Mouse (Mus musculus): ENCODE measurements around the gene Cmpk1. TPM values are rescaled to one million over a fixed set of nuclear protein-coding genes. Genes with fewer than 3 reads are reported as not detected.

Cmpk1 gene
- 188 and 199 TPM in 2 replicates for polyA plus RNA-seq (2015; fragmentation: Nextera tagmentation; extraction: Ambion mirVana)

- Histone ChIP-seq H3K9ac (peak within 1 kb of the TSS; percentile 98), H3K9me3 (no peaks in the 10 kb centered on the region), H3K4me3 (peak within 1 kb of the TSS; percentile 83), H3K27ac (replicated peaks) (peak within 1 kb of the TSS; percentile 100), H3K4me1 (replicated peaks) (peaks cover 28% of the 10 kb centered on the region), H3K36me3 (no peaks in the 10 kb centered on the region), H3K27me3 (0 out of 2 replicates have a peak, but pooled peaks cover 3% of the 10 kb centered on the region), H3K4me2 (peak within 1 kb of the TSS; percentile 62)
- under 1% methylated on average over 88 of the region's 93 CpGs for WGBS
- ATAC-seq (ENCODE audit: low read depth), result peak; percentile 97
These were observed at the start of gene Cmpk1 for GRCm38 (mm10) chr4:114986591-114987432. TSS of gene Cmpk1 (minus strand) at chr4:114987241.

- Histone ChIP-seq H3K4me1 (replicated peaks) (no peaks in the 10 kb centered on the region), H3K27me3 (no peaks in the 10 kb centered on the region), H3K9ac (no peak overlapping the region), H3K9me3 (no peaks in the 10 kb centered on the region), H3K36me3 (0 out of 2 replicates have a peak, but pooled peaks cover 5% of the 10 kb centered on the region), H3K4me2 (no peak overlapping the region), H3K4me3 (no peak overlapping the region), H3K27ac (replicated peaks) (no peak overlapping the region)
- no peak for ATAC-seq (ENCODE audit: low read depth)
- 63% methylated on average over 6 of the region's 6 CpGs for WGBS
These were observed 48.0 kb upstream of the Cmpk1 start for GRCm38 (mm10) chr4:115035043-115035442.

- no peak overlapping the region for H3K4me3 ChIP-seq
- peaks cover 13% of the 10 kb centered on the region for H3K36me3 ChIP-seq
- H3K4me2 ChIP-seq, result no peak overlapping the region
- H3K9me3 ChIP-seq, result no peaks in the 10 kb centered on the region
- no peaks in the 10 kb centered on the region for H3K27me3 ChIP-seq
- no peak overlapping the region for H3K9ac ChIP-seq
- no peaks in the 10 kb centered on the region for H3K4me1 ChIP-seq (replicated peaks)
- no peak for ATAC-seq (ENCODE audit: low read depth)
- no peak overlapping the region for H3K27ac ChIP-seq (replicated peaks)
- WGBS, result 97% methylated on average over 3 of the region's 3 CpGs
These were observed 33.0 kb upstream of the Cmpk1 start for GRCm38 (mm10) chr4:115019997-115020396.

GRCm38 (mm10) chr4:115014276-115014675 lies 27.2 kb upstream of the Cmpk1 start:
- no peaks in the 10 kb centered on the region for H3K27me3 ChIP-seq
- no peak overlapping the region for H3K4me3 ChIP-seq
- H3K4me2 ChIP-seq, result no peak overlapping the region
- H3K4me1 ChIP-seq (replicated peaks), result no peaks in the 10 kb centered on the region
- 95% methylated on average over 3 of the region's 3 CpGs for WGBS
- H3K9ac ChIP-seq, result no peak overlapping the region
- H3K27ac ChIP-seq (replicated peaks), result no peak overlapping the region
- H3K36me3 ChIP-seq, result no peaks in the 10 kb centered on the region
- H3K9me3 ChIP-seq, result no peaks in the 10 kb centered on the region
- ATAC-seq (ENCODE audit: low read depth), result no peak

GRCm38 (mm10) chr4:115000429-115000795 lies 13.4 kb upstream of the Cmpk1 start:
- peak overlapping the region; percentile 74 for H3K4me2 ChIP-seq
- 2% methylated on average over 8 of the region's 8 CpGs for WGBS
- H3K4me3 ChIP-seq, result peak overlapping the region; percentile 58
- peak; percentile 44 for ATAC-seq (ENCODE audit: low read depth)
- no peaks in the 10 kb centered on the region for H3K9me3 ChIP-seq
- peaks cover 16% of the 10 kb centered on the region for H3K4me1 ChIP-seq (replicated peaks)
- H3K9ac ChIP-seq, result peak overlapping the region; percentile 62
- H3K27me3 ChIP-seq, result no peaks in the 10 kb centered on the region
- no peak overlapping the region for H3K27ac ChIP-seq (replicated peaks)
- H3K36me3 ChIP-seq, result no peaks in the 10 kb centered on the region

GRCm38 (mm10) chr4:114999773-115000428 lies 12.9 kb upstream of the Cmpk1 start, which contains the start of gene Stil:
TSS of gene Stil (plus strand) at chr4:115000159.
- peak within 1 kb of the TSS; percentile 79 for H3K9ac ChIP-seq
- under 1% methylated on average over 52 of the region's 52 CpGs for WGBS
- peak within 1 kb of the TSS; percentile 95 for H3K27ac ChIP-seq (replicated peaks)
- no peaks in the 10 kb centered on the region for H3K36me3 ChIP-seq
- H3K4me2 ChIP-seq, result peak within 1 kb of the TSS; percentile 74
- ATAC-seq (ENCODE audit: low read depth), result peak; percentile 100
- H3K4me3 ChIP-seq, result peak within 1 kb of the TSS; percentile 58
- H3K27me3 ChIP-seq, result peaks cover 5% of the 10 kb centered on the region; the same call in 1 of the 2 replicates
- H3K4me1 ChIP-seq (replicated peaks), result peaks cover 16% of the 10 kb centered on the region
- H3K9me3 ChIP-seq, result no peaks in the 10 kb centered on the region

GRCm38 (mm10) chr4:114999445-114999772 lies 12.4 kb upstream of the Cmpk1 start:
- WGBS, result 10% methylated on average over 9 of the region's 9 CpGs
- Histone ChIP-seq H3K9me3 (no peaks in the 10 kb centered on the region), H3K9ac (peak overlapping the region; percentile 79), H3K4me2 (peak overlapping the region; percentile 74), H3K36me3 (no peaks in the 10 kb centered on the region), H3K27me3 (peaks cover 6% of the 10 kb centered on the region; the same call in 1 of the 2 replicates), H3K4me3 (peak overlapping the region; percentile 58), H3K4me1 (replicated peaks) (peaks cover 16% of the 10 kb centered on the region), H3K27ac (replicated peaks) (peak overlapping the region; percentile 95)
- ATAC-seq (ENCODE audit: low read depth), result peak; percentile 62

- no peak for ATAC-seq (ENCODE audit: low read depth)
These were observed 10.0 kb upstream of the Cmpk1 start for GRCm38 (mm10) chr4:114997051-114997450.

GRCm38 (mm10) chr4:114994218-114994617 lies 7.2 kb upstream of the Cmpk1 start:
- Histone ChIP-seq H3K9me3 (no peaks in the 10 kb centered on the region), H3K9ac (no peak overlapping the region), H3K27ac (replicated peaks) (no peak overlapping the region), H3K4me2 (no peak overlapping the region), H3K4me1 (replicated peaks) (no peaks in the 10 kb centered on the region), H3K4me3 (no peak overlapping the region), H3K36me3 (no peaks in the 10 kb centered on the region), H3K27me3 (peaks cover 21% of the 10 kb centered on the region)
- no peak for ATAC-seq (ENCODE audit: low read depth)
- WGBS, result 90% methylated on average over 3 of the region's 3 CpGs

More at GRCm38 (mm10) chr4:114997051-114997450, 10.0 kb upstream of the Cmpk1 start:
- Histone ChIP-seq H3K27me3 (peaks cover 16% of the 10 kb centered on the region), H3K9ac (no peak overlapping the region), H3K9me3 (no peaks in the 10 kb centered on the region), H3K36me3 (no peaks in the 10 kb centered on the region), H3K27ac (replicated peaks) (no peak overlapping the region), H3K4me1 (replicated peaks) (peaks cover 16% of the 10 kb centered on the region), H3K4me2 (no peak overlapping the region), H3K4me3 (no peak overlapping the region)
- WGBS, result 52% methylated on average over 3 of the region's 3 CpGs

GRCm38 (mm10) chr4:114986211-114986590 lies 840 bp downstream of the Cmpk1 start:
- Histone ChIP-seq H3K27me3 (no peaks in the 10 kb centered on the region), H3K9ac (peak overlapping the region; percentile 98), H3K9me3 (no peaks in the 10 kb centered on the region), H3K4me1 (replicated peaks) (peaks cover 28% of the 10 kb centered on the region), H3K36me3 (no peaks in the 10 kb centered on the region), H3K4me3 (peak overlapping the region; percentile 83), H3K4me2 (peak overlapping the region; percentile 62), H3K27ac (replicated peaks) (peak overlapping the region; percentile 100)
- 2% methylated on average over 8 of the region's 8 CpGs for WGBS
- ATAC-seq (ENCODE audit: low read depth), result peak; percentile 55

- no peak overlapping the region for H3K4me2 ChIP-seq
- H3K36me3 ChIP-seq, result no peaks in the 10 kb centered on the region
- H3K27ac ChIP-seq (replicated peaks), result no peak overlapping the region
- ATAC-seq (ENCODE audit: low read depth), result no peak
- no peak overlapping the region for H3K4me3 ChIP-seq
- no peaks in the 10 kb centered on the region for H3K9me3 ChIP-seq
- H3K9ac ChIP-seq, result no peak overlapping the region
- H3K27me3 ChIP-seq, result no peaks in the 10 kb centered on the region
- WGBS, result 90% methylated on average over 1 of the region's 1 CpGs
- H3K4me1 ChIP-seq (replicated peaks), result peaks cover 28% of the 10 kb centered on the region
These were observed 4.0 kb downstream of the Cmpk1 start for GRCm38 (mm10) chr4:114983020-114983419.

- peaks cover 24% of the 10 kb centered on the region for H3K4me1 ChIP-seq (replicated peaks)
- H3K4me2 ChIP-seq, result no peak overlapping the region
- H3K27ac ChIP-seq (replicated peaks), result no peak overlapping the region
- H3K36me3 ChIP-seq, result no peaks in the 10 kb centered on the region
- H3K9ac ChIP-seq, result no peak overlapping the region
- no peaks in the 10 kb centered on the region for H3K27me3 ChIP-seq
- WGBS, result 83% methylated on average over 1 of the region's 1 CpGs
- no peak overlapping the region for H3K4me3 ChIP-seq
- H3K9me3 ChIP-seq, result no peaks in the 10 kb centered on the region
- ATAC-seq (ENCODE audit: low read depth), result no peak
These were observed 4.4 kb downstream of the Cmpk1 start for GRCm38 (mm10) chr4:114982619-114983018.
